Mouse (Mus musculus) G1E (cell line): ENCODE measurements around the gene Lyar. TPM values are rescaled to one million over a fixed set of nuclear protein-coding genes. Genes with fewer than 3 reads are reported as not detected.
A peak's percentile ranks its signal among the peaks of the same experiment; 100 is the strongest.

ENCODE experiments used
- ATAC-seq: 2 replicates; pipeline ENCODE4 v1.8.0; 2016; ENCODE audit warnings: mild to moderate bottlenecking; ENCODE audit not compliant: insufficient number of reproducible peaks, poor library complexity, low FRiP score, severe bottlenecking; ENCODE audit errors: extremely low read depth
- DNase-seq: peaks from one replicate; pipeline ENCODE4 v3.0.0; 2012; ENCODE audit warnings: low spot score
- H3K27me3 ChIP-seq: 2 replicates; pipeline ENCODE4 v1.6.1; 2012; ENCODE audit warnings: mild to moderate bottlenecking, low read length, inconsistent platforms; ENCODE audit not compliant: insufficient read depth
- H3K36me3 ChIP-seq: replicated peaks from 2 replicates; pipeline ENCODE3; 2012; ENCODE audit warnings: mild to moderate bottlenecking, inconsistent platforms
- H3K4me1 ChIP-seq: 2 replicates; pipeline ENCODE4 v1.6.1; 2012; ENCODE audit warnings: low read depth, low read length, inconsistent platforms, mixed read lengths; ENCODE audit not compliant: insufficient read depth
- H3K4me3 ChIP-seq: 2 replicates; pipeline ENCODE4 v1.5.1; 2012; ENCODE audit warnings: low read depth, mild to moderate bottlenecking, inconsistent platforms, low read length, moderate library complexity, mixed read lengths
- H3K9me3 ChIP-seq: replicated peaks from 2 replicates; pipeline ENCODE4 v1.6.1; 2012; ENCODE audit warnings: inconsistent platforms
- CTCF ChIP-seq: IDR thresholded peaks from 2 replicates; pipeline ENCODE4 v1.5.1; 2012; ENCODE audit warnings: low read depth, low read length, inconsistent platforms, mixed read lengths
- GATA1 ChIP-seq: IDR thresholded peaks from 2 replicates; pipeline ENCODE4 v1.6.1; 2012; ENCODE audit warnings: borderline replicate concordance, low read length, inconsistent platforms, mixed read lengths
- GATA2 ChIP-seq: IDR thresholded peaks from 2 replicates; pipeline ENCODE4 v1.6.1; 2012; ENCODE audit warnings: low read depth, low read length, inconsistent platforms, borderline replicate concordance
- POLR2AphosphoS5 ChIP-seq: IDR thresholded peaks from 2 replicates; pipeline ENCODE4 v1.6.1; 2012; ENCODE audit warnings: low read depth, low read length, inconsistent platforms; ENCODE audit not compliant: insufficient replicate concordance
- TAL1 ChIP-seq: conservative IDR thresholded peaks from 2 replicates; pipeline ENCODE4 v1.6.1; 2012; ENCODE audit warnings: low read depth, low read length, inconsistent platforms, mixed read lengths
- polyA plus RNA-seq: library from polyadenylated mRNA; stranded (reverse); fragments of >175 nt; gene quantifications from 2 replicates; pipeline ENCODE4 v1.2.3, GENCODE M21; 2012
- total RNA-seq, 2 experiments: library from RNA; stranded (forward) in 1 of 2; stranded (reverse) in 1 of 2; fragments of 200-1000 nt in 1 of 2; fragments of >200 nt in 1 of 2; fragmentation: Nextera tagmentation in 1 of 2; gene quantifications; 2 replicates each; pipeline ENCODE4 v1.2.3; 2014 to 2017

Gene Lyar
- total and polyA plus RNA-seq, 3 experiments: 82.4 to 125 (median 123) TPM

- Histone ChIP-seq H3K9me3 (no peaks in the 10 kb centered on the region), H3K4me1 (no peaks in the 10 kb centered on the region), H3K4me3 (no peak overlapping the region), H3K36me3 (peaks cover 6% of the 10 kb centered on the region), H3K27me3 (peaks cover 17% of the 10 kb centered on the region)
- DNase-seq (no peak), ATAC-seq (no peak)
- TF ChIP-seq GATA1: no peak
- no peak for TF ChIP-seq TAL1
- no peak for TF ChIP-seq POLR2AphosphoS5
- no peak for TF ChIP-seq CTCF
- no peak for TF ChIP-seq GATA2
Observed at GRCm38 (mm10) chr5:38240727-38241472, 20.6 kb downstream of the Lyar start.

GRCm38 (mm10) chr5:38241473-38241834 is 21.2 kb downstream of the Lyar start:
- no peak for TF ChIP-seq POLR2AphosphoS5
- no peak for TF ChIP-seq GATA1
- no peak for TF ChIP-seq TAL1
- TF ChIP-seq CTCF: no peak
- no peak for TF ChIP-seq GATA2
- no peak overlapping the region for H3K4me3 ChIP-seq
- DNase-seq (no peak), ATAC-seq (no peak)
- no peaks in the 10 kb centered on the region for H3K4me1 ChIP-seq
- H3K36me3 ChIP-seq: peaks cover under 1% of the 10 kb centered on the region
- H3K9me3 ChIP-seq: no peaks in the 10 kb centered on the region
- H3K27me3 ChIP-seq: peaks cover 17% of the 10 kb centered on the region

GRCm38 (mm10) chr5:38241966-38242365 is 21.7 kb downstream of the Lyar start:
- H3K9me3 ChIP-seq: no peaks in the 10 kb centered on the region
- H3K27me3 ChIP-seq: peaks cover 17% of the 10 kb centered on the region
- ATAC-seq: no peak

GRCm38 (mm10) chr5:38255195-38255594 is 34.9 kb downstream of the Lyar start:
- ATAC-seq (no peak), DNase-seq (peak; percentile 26)
- H3K36me3 ChIP-seq: no peaks in the 10 kb centered on the region
- H3K4me3 ChIP-seq: no peak overlapping the region
- H3K9me3 ChIP-seq: no peaks in the 10 kb centered on the region
- H3K4me1 ChIP-seq: peaks cover 7% of the 10 kb centered on the region; the same call in 1 of the 2 replicates
- H3K27me3 ChIP-seq: peaks cover 5% of the 10 kb centered on the region; the same call in 1 of the 2 replicates
- TF ChIP-seq CTCF (no peak), POLR2AphosphoS5 (no peak), GATA1 (no peak), TAL1 (no peak), GATA2 (no peak)

More at GRCm38 (mm10) chr5:38241966-38242365, 21.7 kb downstream of the Lyar start:
- no peak for DNase-seq
- H3K4me1 ChIP-seq: no peaks in the 10 kb centered on the region
- H3K36me3 ChIP-seq: no peaks in the 10 kb centered on the region
- no peak for TF ChIP-seq GATA1
- no peak for TF ChIP-seq CTCF
- no peak for TF ChIP-seq GATA2
- TF ChIP-seq POLR2AphosphoS5: no peak
- TF ChIP-seq TAL1: no peak
- H3K4me3 ChIP-seq: no peak overlapping the region

GRCm38 (mm10) chr5:38255644-38256043 is 35.4 kb downstream of the Lyar start:
- H3K4me3 ChIP-seq: no peak overlapping the region
- no peaks in the 10 kb centered on the region for H3K9me3 ChIP-seq
- TF ChIP-seq GATA2: no peak
- no peak for TF ChIP-seq GATA1
- TF ChIP-seq TAL1: no peak
- TF ChIP-seq POLR2AphosphoS5: no peak
- TF ChIP-seq CTCF: no peak
- ATAC-seq: no peak
- no peaks in the 10 kb centered on the region for H3K36me3 ChIP-seq
- no peak for DNase-seq
- peaks cover 5% of the 10 kb centered on the region; the same call in 1 of the 2 replicates for H3K27me3 ChIP-seq
- H3K4me1 ChIP-seq: peaks cover 7% of the 10 kb centered on the region; the same call in 1 of the 2 replicates

DNA sequence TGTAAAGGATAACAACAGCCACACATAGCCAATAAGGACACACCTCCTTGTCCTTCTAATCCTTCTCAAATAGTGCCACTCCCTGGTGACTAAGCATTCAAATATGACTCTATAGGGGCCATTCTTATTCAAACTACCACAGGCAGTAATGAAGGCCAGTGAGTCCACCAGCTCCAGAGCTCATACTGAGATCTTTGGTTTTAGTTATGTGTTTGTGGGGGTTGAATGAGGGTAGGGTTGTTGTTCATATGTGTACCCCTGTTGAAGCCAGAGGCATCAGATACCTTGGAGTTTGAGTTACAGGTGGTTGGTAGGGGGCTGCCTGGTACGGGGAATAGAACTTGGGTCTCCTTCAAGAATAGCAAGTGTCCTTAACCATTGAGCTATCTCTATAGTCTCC is 36.3 kb downstream of the Lyar start:
- ATAC-seq (no peak), DNase-seq (no peak)
- TF ChIP-seq GATA2 (no peak), CTCF (no peak), TAL1 (no peak), GATA1 (no peak), POLR2AphosphoS5 (no peak)
- Histone ChIP-seq H3K27me3 (peaks cover 5% of the 10 kb centered on the region; the same call in 1 of the 2 replicates), H3K4me3 (no peak overlapping the region), H3K9me3 (no peaks in the 10 kb centered on the region), H3K36me3 (peaks cover 3% of the 10 kb centered on the region), H3K4me1 (peaks cover 12% of the 10 kb centered on the region; the same call in 1 of the 2 replicates)
